Mouse (Mus musculus) neural tube, embryonic 13.5 days (tissue): Measurements from ENCODE around the gene Nckap5. TPM values are rescaled to one million over a fixed set of nuclear protein-coding genes. Genes with fewer than 3 reads are reported as not detected.
A peak's percentile ranks its signal among the peaks of the same experiment; 100 is the strongest.

Experiments used
- ATAC-seq: fragments of 200-750 bp; cut with Nextera tagmentation; 2 replicates; pipeline ENCODE4 v1.8.0; 2017; ENCODE audit warnings: low read depth, mild to moderate bottlenecking, moderate TSS enrichment, moderate library complexity
- H3K27ac ChIP-seq: fragments of 300-500 bp; sonication (generic); replicated peaks from 2 replicates; pipeline ENCODE4 v1.5.1; 2015; ENCODE audit warnings: moderate library complexity, mild to moderate bottlenecking, inconsistent platforms
- H3K27me3 ChIP-seq: fragments of 300-500 bp; sonication (generic); 2 replicates; pipeline ENCODE4 v1.6.1; 2015; ENCODE audit warnings: mild to moderate bottlenecking, inconsistent platforms
- H3K36me3 ChIP-seq: fragments of 300-500 bp; sonication (generic); 2 replicates; pipeline ENCODE4 v1.6.1; 2015; ENCODE audit warnings: mild to moderate bottlenecking, inconsistent platforms
- H3K4me1 ChIP-seq: fragments of 300-500 bp; sonication (generic); replicated peaks from 2 replicates; pipeline ENCODE4 v1.6.1; 2015; ENCODE audit warnings: inconsistent platforms
- H3K4me2 ChIP-seq: fragments of 300-500 bp; sonication (generic); 2 replicates; pipeline ENCODE4 v1.6.1; 2015; ENCODE audit warnings: inconsistent platforms, mild to moderate bottlenecking, moderate library complexity
- H3K4me3 ChIP-seq: fragments of 300-500 bp; sonication (generic); 2 replicates; pipeline ENCODE4 v1.5.1; 2015; ENCODE audit warnings: mild to moderate bottlenecking, inconsistent platforms
- H3K9ac ChIP-seq: fragments of 300-500 bp; sonication (generic); 2 replicates; pipeline ENCODE4 v1.6.1; 2015; ENCODE audit warnings: moderate library complexity, mild to moderate bottlenecking, inconsistent platforms
- H3K9me3 ChIP-seq: fragments of 300-500 bp; sonication (generic); 2 replicates; pipeline ENCODE4 v1.6.1; 2016; ENCODE audit warnings: inconsistent platforms
- WGBS: fragments of 180-500 bp; shearing (Covaris S2); methylation state at CpG from one replicate; pipeline ENCODE4 v1.1.7; 2015; 5-methylcytosine and 5-hydroxymethylcytosine counted together
- polyA plus RNA-seq: library from polyadenylated mRNA; unstranded; fragments of >200 nt; fragmentation: Nextera tagmentation; extraction: Ambion mirVana; gene quantifications from 2 replicates; pipeline ENCODE4 v1.2.1, GENCODE M21; 2015

The Nckap5 gene
- polyA plus RNA-seq, 1 experiment from 2014 or later = 18.3 TPM

DNA sequence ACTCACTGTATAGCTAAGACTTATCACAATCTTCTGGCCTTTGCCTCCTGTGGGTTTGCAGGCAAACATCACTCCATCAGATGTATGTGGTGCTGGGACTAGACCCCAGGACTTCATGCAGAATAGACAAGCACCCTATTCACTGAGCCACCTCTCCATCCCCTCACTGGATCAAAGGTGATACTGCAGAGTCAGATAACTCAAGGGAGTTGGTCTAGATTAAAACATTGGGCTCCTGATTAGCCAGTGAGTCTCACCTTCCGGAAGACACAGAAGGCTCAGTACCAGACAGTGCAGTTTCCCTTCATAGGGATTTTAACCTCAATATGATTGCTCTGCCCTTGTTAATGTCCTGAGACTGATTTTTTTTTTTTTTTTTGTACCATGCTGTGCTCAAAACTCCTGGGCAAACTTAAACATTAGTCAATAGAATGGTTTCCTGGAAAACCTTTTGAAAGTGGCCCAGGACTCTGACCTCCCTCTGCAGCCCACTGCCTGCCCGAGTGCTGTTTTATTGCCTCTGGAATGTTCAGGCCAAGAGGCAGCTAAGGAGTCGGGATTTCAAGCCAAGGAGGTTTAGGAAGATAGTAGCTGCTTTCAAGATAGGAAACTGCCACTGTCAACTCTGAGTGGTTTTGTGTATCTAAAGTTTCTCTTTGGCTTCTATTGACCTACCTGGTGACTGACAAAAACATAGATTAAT, 315.4 kb downstream of the Nckap5 start:
- H3K9ac ChIP-seq = no peak overlapping the region
- no peaks in the 10 kb centered on the region for H3K27me3 ChIP-seq
- no peaks in the 10 kb centered on the region for H3K4me1 ChIP-seq
- H3K4me3 ChIP-seq = no peak overlapping the region
- no peaks in the 10 kb centered on the region for H3K9me3 ChIP-seq
- no peak for ATAC-seq
- no peaks in the 10 kb centered on the region for H3K36me3 ChIP-seq
- H3K27ac ChIP-seq = no peak overlapping the region
- no peak overlapping the region for H3K4me2 ChIP-seq
- WGBS = 35% methylated on average over 3 of the region's 3 CpGs

DNA sequence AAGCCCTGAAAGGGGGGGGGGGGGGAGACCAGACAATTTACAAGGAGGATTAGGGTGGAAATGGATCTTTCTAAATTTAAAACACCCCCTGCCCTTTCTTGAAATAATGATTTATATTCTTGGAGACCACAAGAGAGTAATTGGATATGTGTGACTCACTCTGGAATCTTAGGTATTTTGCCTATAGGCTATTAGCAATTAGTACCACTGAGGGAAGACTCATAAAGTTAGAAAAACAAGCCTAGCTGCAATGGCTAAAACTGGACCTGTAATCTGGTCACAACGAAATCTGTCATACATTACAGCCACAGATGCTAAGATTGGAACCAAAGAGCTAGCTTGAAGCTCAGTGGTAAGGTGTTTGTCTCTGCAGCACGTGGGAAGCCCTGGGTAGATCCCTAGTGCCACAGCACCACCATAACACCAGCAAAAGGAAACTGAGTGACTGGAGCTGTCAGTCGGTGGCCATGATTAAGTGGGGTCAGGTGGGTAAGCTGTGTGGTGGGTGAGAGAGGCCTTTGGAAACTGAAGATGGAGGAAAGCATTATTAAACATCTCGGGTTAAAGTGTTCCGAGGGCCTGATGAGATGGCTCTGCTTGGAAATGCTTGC, 318.7 kb downstream of the Nckap5 start:
- H3K4me1 ChIP-seq = no peaks in the 10 kb centered on the region
- no peak overlapping the region for H3K4me2 ChIP-seq
- no peaks in the 10 kb centered on the region for H3K27me3 ChIP-seq
- 58% methylated on average over 5 of the region's 5 CpGs for WGBS
- H3K9me3 ChIP-seq = no peaks in the 10 kb centered on the region
- H3K27ac ChIP-seq = no peak overlapping the region
- H3K36me3 ChIP-seq = no peaks in the 10 kb centered on the region
- H3K9ac ChIP-seq = no peak overlapping the region
- no peak for ATAC-seq
- H3K4me3 ChIP-seq = no peak overlapping the region

DNA sequence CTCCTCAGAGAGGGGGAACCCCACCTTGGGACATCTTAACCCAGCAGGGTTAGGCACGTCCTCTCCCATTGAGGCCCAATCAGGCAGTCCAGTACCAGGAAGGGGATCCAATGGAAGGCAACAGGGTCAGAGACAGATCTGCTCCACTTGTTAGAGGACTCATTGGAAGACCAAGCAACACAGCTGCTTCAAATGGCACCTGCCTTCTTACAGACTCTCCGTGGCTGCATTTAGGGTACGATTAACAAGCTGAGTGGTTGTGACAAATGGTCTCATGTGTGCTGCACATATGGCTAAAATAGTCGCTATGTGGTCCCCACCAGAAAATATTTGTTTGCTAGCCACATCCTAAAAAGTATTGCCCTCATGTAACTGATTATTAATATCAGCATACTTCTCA, 325.9 kb downstream of the Nckap5 start:
- no peak for ATAC-seq
- WGBS = 72% methylated on average over 4 of the region's 4 CpGs
- H3K4me3 ChIP-seq = no peak overlapping the region
- no peaks in the 10 kb centered on the region for H3K36me3 ChIP-seq
- H3K27ac ChIP-seq = no peak overlapping the region
- no peak overlapping the region for H3K4me2 ChIP-seq
- no peaks in the 10 kb centered on the region for H3K4me1 ChIP-seq
- no peaks in the 10 kb centered on the region for H3K9me3 ChIP-seq
- no peak overlapping the region for H3K9ac ChIP-seq
- no peaks in the 10 kb centered on the region for H3K27me3 ChIP-seq

DNA sequence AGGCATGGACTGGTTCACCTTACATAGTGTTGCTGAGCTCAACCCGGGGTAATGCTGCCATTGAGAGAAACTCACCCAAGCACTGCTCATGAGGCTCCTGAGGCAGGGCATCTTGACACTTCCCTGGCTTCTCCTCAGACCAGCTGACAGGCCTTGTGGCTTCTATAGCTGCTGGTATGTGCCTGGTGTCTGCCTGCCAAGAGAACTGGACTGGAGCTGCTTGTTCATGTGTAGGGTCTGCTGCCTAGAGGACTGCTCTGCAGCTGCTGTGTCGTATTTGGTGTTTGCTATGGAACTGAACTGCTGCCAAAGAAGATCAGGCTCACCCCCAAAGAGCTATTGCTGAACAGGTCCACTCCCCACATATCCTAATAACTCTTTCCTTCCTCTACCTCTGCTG, 327.9 kb downstream of the Nckap5 start:
- Histone ChIP-seq H3K4me2 (no peak overlapping the region), H3K9ac (no peak overlapping the region), H3K27ac (no peak overlapping the region), H3K27me3 (no peaks in the 10 kb centered on the region), H3K9me3 (no peaks in the 10 kb centered on the region), H3K4me3 (no peak overlapping the region), H3K36me3 (no peaks in the 10 kb centered on the region), H3K4me1 (no peaks in the 10 kb centered on the region)
- 81% methylated on average over 2 of the region's 2 CpGs for WGBS
- ATAC-seq = no peak

DNA sequence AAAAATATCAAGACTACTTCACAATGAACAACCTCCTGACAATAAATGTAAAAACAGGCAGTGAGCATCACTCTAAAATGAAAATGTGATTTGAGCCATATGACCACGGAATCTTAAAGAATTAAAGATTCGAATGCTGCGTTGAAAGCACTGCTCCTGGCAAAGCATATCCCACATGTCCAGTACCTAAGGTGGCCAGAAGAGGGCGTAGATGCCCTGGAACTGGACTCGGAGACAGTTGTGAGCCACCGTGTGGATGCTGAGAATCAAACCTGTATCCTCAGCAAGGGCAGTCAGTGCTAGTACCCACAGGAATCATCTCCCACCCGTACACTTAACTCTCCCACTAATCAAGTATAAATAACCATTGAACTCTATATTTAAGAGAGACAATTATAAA, 333.9 kb downstream of the Nckap5 start:
- WGBS = 79% methylated on average over 7 of the region's 7 CpGs
- peaks cover 18% of the 10 kb centered on the region for H3K4me1 ChIP-seq
- H3K9ac ChIP-seq = no peak overlapping the region
- no peak overlapping the region for H3K27ac ChIP-seq
- no peak for ATAC-seq
- H3K9me3 ChIP-seq = no peaks in the 10 kb centered on the region
- no peak overlapping the region for H3K4me3 ChIP-seq
- no peaks in the 10 kb centered on the region for H3K36me3 ChIP-seq
- no peak overlapping the region for H3K4me2 ChIP-seq
- no peaks in the 10 kb centered on the region for H3K27me3 ChIP-seq

DNA sequence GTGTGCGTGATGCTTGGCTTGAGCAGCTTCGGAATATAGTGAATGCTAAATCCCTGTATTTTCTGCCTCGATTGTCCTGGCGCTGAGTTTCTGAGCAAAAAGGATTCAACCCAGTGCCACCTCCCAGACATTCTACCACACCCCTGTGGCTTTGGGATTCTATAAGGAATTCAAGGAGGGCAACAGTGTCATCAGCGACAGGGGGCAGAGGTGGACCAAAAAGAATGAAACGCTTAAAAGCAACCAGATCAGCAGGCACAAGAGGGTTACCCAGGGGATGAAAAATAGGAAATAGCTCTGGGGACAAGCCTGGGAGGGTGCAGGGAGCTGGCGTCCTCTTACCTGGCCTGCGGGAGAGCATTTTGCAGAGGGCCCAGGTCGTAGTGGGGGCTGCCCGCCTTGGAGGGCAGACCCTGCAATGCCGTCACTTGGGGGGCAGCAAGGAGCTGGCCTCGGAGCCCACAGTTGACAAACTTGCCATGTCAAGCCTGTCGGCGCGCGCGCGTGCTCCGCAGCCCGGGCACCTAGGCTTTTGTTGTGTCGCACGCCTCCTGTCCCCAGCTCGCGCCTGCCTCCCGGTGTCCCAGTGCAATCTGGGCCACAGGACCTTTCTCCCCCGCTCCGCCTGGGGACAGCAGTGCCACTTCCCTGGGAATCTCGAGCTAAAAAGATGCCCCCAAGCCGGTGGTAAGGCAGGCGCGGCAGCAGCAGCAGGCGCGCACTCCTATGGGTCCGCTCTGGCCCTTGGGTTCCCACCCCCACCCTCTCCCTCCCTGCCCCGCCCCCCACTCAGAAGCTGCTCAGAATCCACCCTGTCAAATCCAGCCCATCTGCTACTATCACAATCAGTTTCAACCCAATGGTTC, 338.2 kb downstream of the Nckap5 start:
- Histone ChIP-seq H3K27me3 (no peaks in the 10 kb centered on the region), H3K4me1 (peaks cover 41% of the 10 kb centered on the region), H3K36me3 (no peaks in the 10 kb centered on the region), H3K9me3 (no peaks in the 10 kb centered on the region), H3K27ac (peak overlapping the region; percentile 69), H3K4me3 (peak overlapping the region; percentile 58), H3K4me2 (peak overlapping the region; percentile 83), H3K9ac (peak overlapping the region; percentile 82)
- 8% methylated on average over 31 of the region's 35 CpGs for WGBS
- peak; percentile 88 for ATAC-seq

DNA sequence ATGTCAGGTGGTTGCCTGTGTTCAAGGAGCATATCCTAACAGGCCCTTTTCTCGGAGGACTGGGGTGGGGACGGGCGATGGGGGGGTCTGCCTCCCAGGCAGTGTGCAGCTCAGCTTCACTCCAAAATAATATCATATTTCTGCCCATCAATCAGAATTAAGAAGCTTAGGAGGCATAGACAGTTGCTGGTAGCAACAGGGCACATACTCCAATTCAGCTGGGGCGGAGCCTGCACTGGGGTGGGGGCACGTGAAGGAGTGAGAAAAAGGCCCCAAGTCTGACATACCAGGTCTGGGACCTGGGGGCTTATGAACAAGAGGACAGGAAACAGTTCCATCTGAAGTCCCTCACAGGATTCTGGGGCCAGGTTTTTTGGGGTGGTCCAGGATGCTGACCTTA, 339.2 kb downstream of the Nckap5 start:
- 81% methylated on average over 5 of the region's 5 CpGs for WGBS
- peak overlapping the region; percentile 83 for H3K4me2 ChIP-seq
- no peaks in the 10 kb centered on the region for H3K27me3 ChIP-seq
- no peak overlapping the region for H3K27ac ChIP-seq
- peak overlapping the region; percentile 44; the same call in 1 of the 2 replicates for H3K9ac ChIP-seq
- no peaks in the 10 kb centered on the region for H3K36me3 ChIP-seq
- no peaks in the 10 kb centered on the region for H3K9me3 ChIP-seq
- H3K4me1 ChIP-seq = peaks cover 41% of the 10 kb centered on the region
- ATAC-seq = no peak
- H3K4me3 ChIP-seq = peak overlapping the region; percentile 58

DNA sequence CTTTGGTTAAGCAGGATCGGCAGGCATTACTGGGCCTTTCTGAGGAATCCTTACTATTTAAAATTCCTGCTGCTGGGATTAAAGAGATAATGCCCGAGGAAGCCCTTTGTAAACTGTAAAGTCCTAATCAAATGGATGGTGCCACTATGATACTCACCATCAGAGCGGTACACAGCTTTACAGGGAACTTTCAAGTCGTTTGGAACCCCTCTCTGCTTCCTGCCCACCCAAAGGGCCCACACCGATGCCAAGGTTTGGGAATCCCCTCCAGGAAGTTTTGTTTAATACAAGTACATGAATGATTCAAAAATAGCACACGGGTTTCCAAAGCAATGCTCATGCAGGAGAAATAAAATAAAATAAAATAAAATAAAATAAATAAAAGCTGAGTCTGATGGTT, 340.3 kb downstream of the Nckap5 start:
- 59% methylated on average over 6 of the region's 6 CpGs for WGBS
- 0 out of 2 replicates have a peak overlapping the region, but pooled peaks have one; percentile 44 for H3K9ac ChIP-seq
- peaks cover 41% of the 10 kb centered on the region for H3K4me1 ChIP-seq
- no peaks in the 10 kb centered on the region for H3K36me3 ChIP-seq
- H3K4me3 ChIP-seq = no peak overlapping the region
- no peaks in the 10 kb centered on the region for H3K9me3 ChIP-seq
- H3K4me2 ChIP-seq = peak overlapping the region; percentile 83
- H3K27ac ChIP-seq = no peak overlapping the region
- H3K27me3 ChIP-seq = no peaks in the 10 kb centered on the region
- ATAC-seq = no peak

DNA sequence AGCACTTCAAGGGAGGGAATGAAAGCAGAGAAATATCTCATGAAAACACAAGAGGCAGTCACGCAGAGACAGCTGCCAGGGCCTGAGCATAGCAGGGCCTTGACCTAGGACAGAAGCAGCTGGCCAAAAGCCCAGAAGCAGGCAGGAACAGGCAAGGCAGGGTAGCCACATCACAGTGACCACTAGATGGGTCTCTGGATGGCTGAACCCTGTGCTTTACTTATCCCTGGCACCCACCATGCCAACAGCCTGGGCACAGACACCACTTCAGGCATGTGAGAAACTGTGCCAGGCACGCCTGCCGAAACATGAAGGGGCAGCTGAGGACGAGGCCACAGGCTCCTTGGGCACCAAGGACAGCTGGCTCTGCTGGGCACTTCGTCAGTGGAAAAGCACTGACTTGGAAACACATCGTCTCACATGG, 345.9 kb downstream of the Nckap5 start:
- ATAC-seq = no peak
- Histone ChIP-seq H3K4me1 (peaks cover 15% of the 10 kb centered on the region), H3K4me2 (no peak overlapping the region), H3K9ac (no peak overlapping the region), H3K27me3 (no peaks in the 10 kb centered on the region), H3K9me3 (no peaks in the 10 kb centered on the region), H3K36me3 (no peaks in the 10 kb centered on the region), H3K27ac (no peak overlapping the region), H3K4me3 (no peak overlapping the region)
- WGBS = 70% methylated on average over 6 of the region's 6 CpGs

DNA sequence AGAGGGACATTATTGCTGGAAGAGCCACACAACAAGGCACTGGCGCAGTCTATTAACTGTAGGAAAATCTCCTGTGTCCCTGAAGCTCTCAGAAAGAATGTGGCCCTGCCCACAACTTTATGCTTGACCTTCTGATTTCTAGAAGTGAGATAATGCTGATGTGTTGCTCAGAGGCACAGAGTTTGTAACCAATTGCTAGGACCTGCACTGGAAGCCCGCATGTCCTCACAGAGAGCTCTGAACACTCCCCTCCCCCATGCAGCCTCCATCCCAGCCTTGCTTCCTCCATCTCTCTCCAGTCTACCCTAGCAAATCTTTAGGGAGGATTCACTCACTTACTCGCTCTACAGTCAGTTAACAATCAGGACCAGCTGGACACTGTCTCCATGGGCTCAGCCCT, 346.9 kb downstream of the Nckap5 start:
- H3K27ac ChIP-seq = no peak overlapping the region
- peaks cover 12% of the 10 kb centered on the region; the same call in 1 of the 2 replicates for H3K4me1 ChIP-seq
- WGBS = 86% methylated on average over 3 of the region's 3 CpGs
- no peaks in the 10 kb centered on the region for H3K27me3 ChIP-seq
- ATAC-seq = no peak
- no peaks in the 10 kb centered on the region for H3K9me3 ChIP-seq
- H3K4me3 ChIP-seq = no peak overlapping the region
- H3K4me2 ChIP-seq = no peak overlapping the region
- H3K9ac ChIP-seq = no peak overlapping the region
- no peaks in the 10 kb centered on the region for H3K36me3 ChIP-seq

DNA sequence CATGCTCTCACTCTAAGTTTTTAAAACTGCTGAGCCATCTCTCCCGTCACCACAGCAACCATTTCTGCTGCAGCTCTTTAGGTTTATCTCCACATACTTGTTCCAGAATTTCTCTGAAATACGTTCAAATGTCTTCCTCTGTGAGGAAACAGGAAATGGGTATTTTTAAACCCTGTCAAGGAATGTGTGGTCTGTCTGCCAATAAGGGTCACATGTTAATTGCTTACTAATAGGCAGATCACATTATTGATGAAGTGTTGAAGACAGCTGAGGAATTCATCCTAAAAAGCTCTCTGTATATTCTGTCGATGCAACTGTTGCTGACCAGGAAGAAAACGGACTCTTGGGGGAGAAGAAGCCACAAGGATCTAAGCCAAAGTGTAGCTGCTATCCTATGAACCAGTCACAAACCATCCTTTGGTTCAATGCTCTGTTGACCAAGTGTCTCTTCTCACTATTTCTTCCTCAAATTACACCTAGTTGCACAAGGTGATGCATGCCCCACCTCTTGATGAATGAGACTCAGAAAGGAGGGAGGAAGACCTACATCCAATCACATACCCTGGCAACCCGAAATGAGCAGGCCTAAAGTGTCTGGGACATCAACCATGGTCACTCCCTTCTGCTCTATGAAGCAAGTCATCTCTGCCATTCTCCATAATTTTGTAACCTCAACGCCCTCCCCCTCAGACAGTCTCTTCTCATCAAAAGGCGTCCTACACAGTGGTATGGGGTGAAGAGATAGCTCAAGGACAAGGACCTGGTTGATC, 349.0 kb downstream of the Nckap5 start:
- ATAC-seq = no peak
- Histone ChIP-seq H3K27ac (no peak overlapping the region), H3K4me2 (no peak overlapping the region), H3K9ac (no peak overlapping the region), H3K4me3 (no peak overlapping the region), H3K36me3 (no peaks in the 10 kb centered on the region), H3K4me1 (peaks cover 12% of the 10 kb centered on the region; the same call in 1 of the 2 replicates), H3K9me3 (no peaks in the 10 kb centered on the region), H3K27me3 (no peaks in the 10 kb centered on the region)
- WGBS = 88% methylated on average over 7 of the region's 7 CpGs
